Mouse (Mus musculus): ENCODE measurements at regions not wholly inside any gene's neighbourhood (a gene's known extent, or its start where the extent isn't known, plus 50 kb on each side); places are given as distances from the start of the nearest gene placed in this dataset.

DNA sequence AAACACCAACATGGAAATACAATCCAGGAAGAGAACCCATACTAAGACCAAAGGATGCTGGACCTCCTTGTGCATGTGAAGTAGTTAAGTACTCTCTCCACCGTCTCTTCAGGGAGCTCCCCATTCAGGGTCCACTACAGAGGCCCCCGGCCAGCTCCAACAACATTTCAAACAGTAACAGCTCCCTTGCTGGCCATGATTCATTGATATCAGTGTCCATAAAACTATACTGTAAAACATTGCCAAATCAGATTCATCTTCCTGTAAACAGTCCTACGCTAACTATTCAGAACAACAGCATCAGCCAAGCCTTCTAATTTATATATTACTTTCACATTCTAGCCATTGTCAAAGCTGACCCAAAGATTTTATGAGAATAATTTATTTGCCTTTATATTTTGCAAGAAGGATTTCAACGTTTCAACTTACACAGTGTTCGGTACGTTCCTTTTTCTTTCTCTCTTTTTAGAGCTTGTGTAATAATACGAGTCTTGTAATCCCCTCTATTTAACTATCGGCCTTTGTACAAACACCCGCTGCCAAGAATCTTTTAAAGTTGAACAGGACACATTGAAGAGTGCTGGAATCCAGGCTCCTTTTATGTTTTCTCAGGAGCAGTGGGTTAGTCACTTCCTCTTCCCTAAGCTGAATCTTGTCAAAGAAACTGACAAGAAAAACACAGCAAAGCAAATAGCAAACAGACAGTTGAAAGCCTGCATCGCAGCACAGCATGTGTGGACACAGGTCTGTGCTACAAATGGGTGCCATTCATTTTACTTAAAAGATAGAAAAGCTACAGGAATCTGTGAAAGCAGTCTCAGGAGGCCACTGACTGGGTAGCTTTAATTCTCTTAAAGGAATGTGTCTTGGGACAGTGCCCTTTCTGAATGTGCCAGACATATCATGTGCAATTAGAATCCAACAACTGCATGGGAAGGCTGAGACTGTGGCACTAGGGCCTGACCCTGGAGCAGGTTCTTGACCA is 531.4 kb upstream of the Adamts16 start:
- no peak for ATAC-seq (replicated peaks; ENCODE audit: poor library complexity, severe bottlenecking)

DNA sequence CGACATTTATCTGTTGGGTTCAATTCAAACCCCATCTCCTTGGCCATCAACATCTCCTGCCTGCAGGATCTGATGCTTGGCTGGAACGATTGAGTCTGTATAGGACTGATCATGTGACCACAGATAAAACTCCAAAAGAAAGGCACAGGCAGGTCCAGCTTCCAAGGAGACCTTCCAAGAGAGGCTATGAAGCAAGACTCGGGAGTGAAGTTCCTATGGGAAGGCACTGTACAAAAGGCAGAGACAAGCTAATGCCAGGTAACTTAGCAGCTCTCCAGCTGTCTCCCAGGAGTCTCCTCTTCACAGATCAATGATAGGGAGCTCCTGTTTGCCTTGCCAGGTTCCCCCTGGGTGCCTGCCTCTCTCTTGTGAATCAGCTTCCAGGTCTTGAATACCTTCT is 528.2 kb upstream of the Adamts16 start:
- no peak for ATAC-seq (replicated peaks; ENCODE audit: poor library complexity, severe bottlenecking)

DNA sequence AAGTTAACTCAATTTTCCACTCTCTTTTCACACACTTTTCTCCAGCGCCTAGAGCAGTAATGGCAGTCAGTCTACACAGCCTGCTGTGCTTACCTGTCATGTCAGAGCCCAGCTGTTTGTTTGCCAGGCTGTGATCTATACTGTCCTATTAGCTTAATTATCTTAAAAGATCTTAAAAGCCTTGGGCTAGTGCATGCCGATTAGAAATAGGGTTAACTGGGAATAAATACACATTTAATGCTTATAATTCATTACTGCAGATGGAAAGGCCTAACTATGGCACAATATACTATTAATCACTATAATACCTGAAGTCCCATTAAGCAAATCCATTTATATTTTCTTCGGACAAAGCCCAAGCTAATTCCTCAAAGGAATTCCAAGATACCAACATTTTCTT is 523.6 kb upstream of the Adamts16 start:
- ATAC-seq (replicated peaks; ENCODE audit: poor library complexity, severe bottlenecking): no peak

DNA sequence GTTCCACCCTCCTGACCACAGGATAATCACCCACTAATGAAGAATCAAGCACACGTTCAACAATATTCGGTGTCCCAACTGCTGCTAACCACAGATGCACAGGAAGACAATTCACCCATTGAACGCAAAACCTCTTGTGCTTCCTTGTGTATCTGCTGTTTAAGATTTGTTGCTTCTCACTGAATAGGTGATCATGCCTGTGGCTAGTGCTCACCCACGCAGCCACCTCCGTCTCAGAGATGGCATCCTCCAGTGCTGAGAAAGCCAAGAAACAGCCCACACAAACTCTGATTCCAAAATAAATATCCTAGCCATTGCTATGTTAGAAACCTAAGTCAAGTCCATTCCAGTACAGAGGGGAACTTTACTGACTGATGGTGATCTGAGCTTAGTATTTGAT is 520.7 kb upstream of the Adamts16 start:
- no peak for ATAC-seq (replicated peaks; ENCODE audit: poor library complexity, severe bottlenecking)

DNA sequence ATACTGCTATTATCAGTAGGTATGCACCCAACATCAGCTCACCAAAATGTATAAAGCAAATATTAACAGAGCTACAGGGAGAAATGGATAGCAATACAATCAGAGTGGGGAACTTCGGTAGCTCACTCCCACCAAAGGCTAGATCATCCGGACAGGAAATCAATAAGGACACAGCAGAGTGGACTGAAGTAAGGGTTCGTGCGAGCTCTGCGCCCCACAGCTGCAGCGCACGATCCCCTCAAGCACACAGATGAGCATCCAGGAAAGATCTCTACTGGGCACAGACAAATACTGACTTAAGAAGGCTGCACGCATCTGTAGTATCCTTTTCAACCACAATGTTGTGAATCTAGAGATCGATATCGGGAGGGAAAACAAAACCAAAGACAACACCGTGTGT is 517.5 kb upstream of the Adamts16 start:
- no peak for ATAC-seq (replicated peaks; ENCODE audit: poor library complexity, severe bottlenecking)

DNA sequence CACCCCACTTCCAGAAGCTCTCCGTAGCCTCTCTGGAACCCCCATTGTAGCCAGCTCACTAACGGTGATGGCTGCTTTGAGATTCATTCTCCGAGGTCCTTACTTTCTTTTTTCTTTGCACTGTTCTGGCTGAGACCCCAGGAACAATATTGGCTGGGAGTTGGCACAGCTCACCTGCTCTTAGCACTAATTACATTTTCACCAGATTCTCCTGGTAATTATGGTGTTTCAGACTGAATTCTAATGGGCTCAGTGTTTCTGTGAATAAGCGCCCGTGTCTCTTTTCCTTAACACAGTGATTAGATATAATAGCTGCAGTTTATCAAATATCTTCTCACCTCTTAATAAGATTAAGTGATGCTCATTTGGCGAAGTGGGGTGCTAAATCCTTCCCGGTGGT is 509.2 kb upstream of the Adamts16 start:
- ATAC-seq (replicated peaks; ENCODE audit: poor library complexity, severe bottlenecking): no peak

DNA sequence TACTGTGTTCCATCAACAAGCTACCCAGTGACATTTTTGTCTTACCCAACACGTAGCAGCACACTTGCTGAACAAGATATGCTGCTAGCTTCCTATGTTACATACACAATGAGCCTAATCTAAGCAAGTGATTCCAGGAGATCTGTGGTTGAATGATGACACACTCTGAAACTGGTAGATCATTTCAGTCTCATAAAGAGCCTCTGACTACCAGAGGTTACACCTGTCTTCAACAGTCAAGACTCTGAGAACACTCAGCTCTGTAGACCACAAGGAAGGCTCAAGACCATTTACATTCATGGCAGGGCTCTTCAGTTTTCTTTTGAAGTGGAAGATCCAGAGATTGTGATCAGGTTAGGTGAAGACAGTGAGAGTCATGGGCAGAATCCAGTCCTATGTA is 501.3 kb upstream of the Adamts16 start:
- no peak for ATAC-seq (replicated peaks; ENCODE audit: poor library complexity, severe bottlenecking)

DNA sequence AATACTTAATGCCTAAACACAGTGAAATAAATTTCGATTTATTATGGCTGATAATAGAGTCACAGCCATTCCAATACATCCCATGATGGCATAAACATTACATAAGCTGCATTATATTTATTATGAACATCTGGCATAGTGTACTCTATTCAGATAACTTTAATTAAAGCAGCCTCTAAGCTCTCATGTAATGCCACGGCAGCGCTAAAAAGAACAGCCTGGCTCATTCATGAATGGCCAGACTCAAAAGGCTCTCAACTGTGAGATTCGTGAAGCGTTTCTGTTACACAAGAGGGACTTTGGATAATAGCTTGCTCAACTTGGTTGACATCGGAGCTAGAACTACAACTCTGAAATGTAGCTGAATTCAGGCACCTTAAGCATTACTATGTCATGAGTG is 497.1 kb upstream of the Adamts16 start:
- no peak for ATAC-seq (replicated peaks; ENCODE audit: poor library complexity, severe bottlenecking)

DNA sequence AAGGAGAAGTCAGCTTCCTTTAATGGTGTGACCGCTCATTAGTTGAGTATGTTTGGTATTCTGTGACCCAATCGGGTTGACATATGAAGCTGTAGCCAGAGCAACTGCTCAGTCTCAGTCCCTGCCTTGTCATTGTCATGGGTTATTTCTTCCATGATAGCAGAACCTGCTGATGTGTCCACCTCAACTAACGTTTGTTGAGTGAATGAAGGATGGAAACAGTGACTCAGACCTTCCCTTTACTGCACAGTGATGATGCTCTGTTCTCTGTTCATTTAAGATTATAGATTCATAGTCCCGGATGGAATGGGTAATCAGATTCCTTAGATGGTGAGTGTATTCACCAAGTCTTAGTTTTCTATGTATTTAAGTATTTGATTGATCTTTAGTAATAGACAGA is 493.3 kb upstream of the Adamts16 start:
- ATAC-seq (replicated peaks; ENCODE audit: poor library complexity, severe bottlenecking): no peak

DNA sequence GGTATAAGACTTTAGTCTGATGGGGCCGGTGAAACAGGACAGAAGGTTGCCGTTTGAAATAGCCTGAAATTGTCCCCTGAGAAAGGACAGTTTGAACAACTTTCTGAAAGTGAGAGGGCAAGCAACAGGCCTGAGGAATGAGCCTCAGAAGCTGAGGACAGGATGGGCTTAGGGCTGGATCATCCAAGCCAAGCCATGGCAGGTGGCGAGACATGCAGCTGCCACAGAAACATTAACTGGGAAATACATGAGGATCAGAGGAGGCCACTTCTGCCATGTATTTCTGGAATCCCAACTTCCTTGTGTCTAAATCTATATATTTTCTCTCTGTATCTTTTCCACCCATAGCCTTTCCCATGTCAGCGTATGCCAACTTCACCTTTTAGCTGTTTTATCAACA is 491.5 kb upstream of the Adamts16 start:
- ATAC-seq (replicated peaks; ENCODE audit: poor library complexity, severe bottlenecking): no peak

DNA sequence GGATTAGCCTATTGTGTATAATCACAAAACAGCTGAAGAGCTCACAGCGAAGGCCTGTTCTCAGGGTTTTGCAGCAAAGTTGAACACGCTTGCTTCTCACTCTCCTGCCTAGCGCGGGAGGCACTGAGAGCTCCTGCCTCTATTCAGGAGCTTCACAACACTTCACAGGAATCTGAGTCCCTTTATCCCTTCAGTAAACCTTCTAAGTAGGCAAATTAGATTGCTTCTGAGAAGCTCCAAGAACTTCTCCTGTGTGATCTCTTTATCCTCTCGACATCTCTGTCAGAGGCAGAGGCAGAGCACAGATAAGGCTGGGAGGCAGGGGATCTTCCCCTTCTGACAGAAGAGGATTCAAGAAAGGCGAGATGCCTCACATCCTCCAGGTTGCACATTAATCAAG is 488.7 kb upstream of the Adamts16 start:
- ATAC-seq (replicated peaks; ENCODE audit: poor library complexity, severe bottlenecking): no peak

DNA sequence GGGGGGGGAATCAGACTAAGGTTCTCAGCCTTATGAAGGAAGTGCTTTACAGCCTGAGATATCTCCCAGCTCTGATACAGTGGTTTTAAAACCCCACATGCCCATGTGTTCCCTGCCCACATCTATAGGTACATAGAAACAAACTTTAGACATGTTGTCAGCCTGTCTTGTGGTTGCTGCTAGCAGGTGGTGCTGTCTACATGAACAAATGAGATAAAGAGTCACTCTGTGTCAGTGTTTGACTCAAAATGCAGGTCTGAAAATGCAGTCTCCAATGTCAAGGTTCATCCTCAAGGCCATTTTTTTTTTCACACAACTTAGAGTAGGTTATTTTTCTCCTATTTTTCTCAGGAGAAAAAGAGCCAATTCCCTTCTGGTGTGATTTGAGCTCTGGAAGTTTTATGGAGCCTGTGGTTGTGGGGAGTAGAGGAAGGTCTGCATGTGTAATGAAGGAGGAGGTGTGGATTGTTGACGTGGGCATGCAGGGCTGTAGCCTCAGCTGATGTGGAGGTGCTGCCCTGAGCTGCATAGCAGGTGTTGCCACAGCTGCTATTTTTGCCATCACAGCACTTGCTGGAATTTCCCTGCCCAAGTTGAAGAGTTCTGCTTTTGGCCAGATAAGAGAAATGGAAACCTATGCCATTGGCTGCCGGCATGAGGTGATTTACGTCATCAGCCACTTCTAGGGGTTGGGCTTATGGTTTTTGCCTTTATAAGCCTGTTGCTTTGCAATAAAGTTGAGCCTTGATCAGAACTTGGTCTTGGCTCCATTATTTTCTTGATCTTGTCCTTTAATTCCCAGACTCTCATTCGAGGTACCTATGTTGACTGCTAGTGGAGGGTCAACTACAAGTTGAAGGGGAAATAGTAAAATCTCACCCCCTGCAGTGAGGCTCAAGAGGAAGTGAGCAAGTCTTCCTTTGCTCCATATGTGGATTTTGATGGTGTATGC is 486.5 kb upstream of the Adamts16 start:
- ATAC-seq (replicated peaks; ENCODE audit: poor library complexity, severe bottlenecking): no peak

DNA sequence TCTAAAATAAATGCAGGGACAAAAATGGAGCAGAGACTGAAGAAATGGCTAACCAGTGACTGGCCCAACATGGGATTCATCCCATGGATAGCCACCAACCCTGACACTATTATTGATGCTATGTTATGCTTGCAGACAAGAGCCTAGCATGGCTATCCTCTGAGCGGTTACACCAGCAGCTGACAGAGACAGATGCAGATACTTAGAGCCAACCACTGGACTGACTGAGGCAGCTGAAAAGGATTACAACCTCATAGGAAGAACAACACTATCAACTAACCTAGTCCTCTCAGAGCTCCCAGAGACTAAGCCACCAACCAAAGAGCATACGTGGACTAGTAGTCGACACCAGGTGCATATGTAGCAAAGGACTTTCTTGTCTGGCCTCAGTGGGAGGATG is 478.9 kb upstream of the Adamts16 start:
- ATAC-seq (replicated peaks; ENCODE audit: poor library complexity, severe bottlenecking): no peak

DNA sequence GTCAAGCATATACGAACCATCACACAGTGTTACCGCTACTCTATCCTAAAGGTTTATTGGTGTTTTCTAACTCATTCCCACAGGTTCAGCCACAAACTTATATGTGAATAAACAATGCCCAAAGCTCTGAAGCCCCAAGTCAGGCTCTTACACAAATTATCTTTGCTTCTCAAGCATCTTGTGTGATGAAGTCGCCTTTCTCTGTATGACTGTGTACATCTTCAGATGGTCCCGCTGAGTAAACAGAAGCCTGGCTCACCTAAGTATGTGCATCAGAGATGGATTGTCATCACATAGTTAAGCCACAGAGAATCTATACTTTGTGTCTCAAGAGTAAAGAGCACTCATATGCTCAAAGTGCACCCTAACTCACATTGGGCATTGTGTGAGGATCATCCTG is 462.3 kb upstream of the Adamts16 start:
- no peak for ATAC-seq (replicated peaks; ENCODE audit: poor library complexity, severe bottlenecking)

DNA sequence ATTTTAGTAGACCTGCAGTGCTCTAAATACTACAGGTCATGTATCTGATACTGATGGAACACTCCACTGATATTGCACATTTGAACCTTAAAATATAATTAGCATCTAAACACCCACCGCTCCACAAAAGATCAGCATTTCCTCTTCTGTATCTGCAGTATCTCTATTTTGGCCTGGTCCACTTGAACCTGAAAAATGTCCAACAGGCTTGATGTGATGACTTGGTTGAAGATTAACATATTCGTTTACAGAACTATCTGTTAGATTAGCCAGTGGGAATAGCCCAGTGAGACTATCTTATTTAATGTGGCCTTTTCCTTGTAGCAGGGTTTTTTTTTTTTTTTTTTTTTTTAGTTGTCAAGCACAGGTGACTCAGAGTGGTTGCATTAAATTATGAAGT is 434.4 kb upstream of the Adamts16 start:
- ATAC-seq (replicated peaks; ENCODE audit: poor library complexity, severe bottlenecking): no peak

DNA sequence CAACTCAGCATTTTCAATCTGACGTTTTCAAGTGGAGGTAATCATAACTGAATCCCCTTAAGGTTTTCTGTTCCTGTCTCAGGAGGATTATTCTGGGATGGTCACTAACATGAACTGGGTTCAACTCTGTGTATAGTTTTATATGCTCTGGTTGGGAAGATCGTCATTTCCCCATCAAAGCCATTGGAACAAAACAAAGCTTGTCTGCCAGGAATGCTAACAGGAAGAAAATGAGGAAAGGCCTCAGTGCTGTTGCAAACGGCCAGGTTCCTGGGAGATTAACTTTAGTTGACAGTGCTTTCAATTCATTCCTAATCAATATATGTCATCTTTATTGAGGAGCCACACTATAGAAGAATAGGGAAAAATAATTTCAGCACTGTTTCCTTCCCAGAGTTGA is 432.5 kb upstream of the Adamts16 start:
- no peak for ATAC-seq (replicated peaks; ENCODE audit: poor library complexity, severe bottlenecking)

DNA sequence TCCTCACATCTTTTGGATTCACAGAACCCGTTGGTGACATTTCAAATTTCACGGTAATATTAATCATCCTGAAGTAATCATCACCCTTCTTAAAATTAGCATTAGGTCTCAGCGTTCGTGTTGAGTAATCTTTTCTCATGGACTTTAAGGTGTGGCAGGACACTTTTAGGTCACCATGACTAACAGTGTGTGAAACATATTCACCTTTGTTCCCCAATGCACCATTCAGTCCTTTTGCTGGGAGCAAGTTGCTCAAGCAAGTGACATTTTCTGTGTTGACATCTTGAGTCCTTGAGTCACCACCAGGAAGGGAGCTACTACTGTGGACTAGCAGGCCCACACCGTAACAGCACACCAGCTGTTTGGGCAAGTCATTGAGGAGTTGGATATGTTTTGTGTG is 431.9 kb upstream of the Adamts16 start:
- ATAC-seq (replicated peaks; ENCODE audit: poor library complexity, severe bottlenecking): no peak

DNA sequence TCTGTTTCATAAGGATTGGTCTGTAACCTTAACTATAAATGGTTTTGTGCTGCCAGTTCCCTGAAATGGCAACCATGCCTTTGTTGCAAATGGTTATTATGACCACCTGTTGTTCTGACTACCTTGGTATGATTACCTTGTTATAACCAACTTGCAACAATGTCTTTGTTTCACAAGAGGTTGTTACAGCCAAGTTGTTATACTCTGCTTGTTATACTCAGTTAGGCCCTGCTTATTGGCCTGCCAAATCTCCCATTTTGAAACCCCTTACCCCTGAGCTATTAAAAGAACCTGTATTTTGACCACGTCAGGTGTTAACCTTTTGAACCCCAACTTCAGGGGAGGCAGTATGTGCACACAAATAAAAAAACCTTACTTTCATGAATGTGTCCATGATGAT is 431.5 kb upstream of the Adamts16 start:
- ATAC-seq (replicated peaks; ENCODE audit: poor library complexity, severe bottlenecking): no peak

DNA sequence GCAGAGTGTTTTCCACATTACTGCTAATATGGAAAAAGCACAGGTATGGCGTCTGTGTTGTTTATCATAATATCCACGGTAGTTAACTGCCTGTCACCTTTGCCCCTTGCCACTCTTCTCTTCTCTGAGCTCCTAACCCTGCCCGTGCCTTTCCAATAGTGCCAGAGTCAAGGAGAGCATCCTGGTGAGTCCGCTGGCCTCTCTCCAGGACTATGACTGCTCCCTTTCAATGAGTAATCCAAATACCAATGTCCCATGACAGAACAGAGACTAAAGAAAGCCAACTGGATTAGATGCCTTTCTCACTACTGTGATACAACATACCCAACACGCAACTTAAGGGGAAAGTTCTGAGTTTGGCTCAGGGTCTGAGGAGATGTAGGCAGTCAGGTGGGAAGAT is 430.8 kb upstream of the Adamts16 start:
- ATAC-seq (replicated peaks; ENCODE audit: poor library complexity, severe bottlenecking): no peak

DNA sequence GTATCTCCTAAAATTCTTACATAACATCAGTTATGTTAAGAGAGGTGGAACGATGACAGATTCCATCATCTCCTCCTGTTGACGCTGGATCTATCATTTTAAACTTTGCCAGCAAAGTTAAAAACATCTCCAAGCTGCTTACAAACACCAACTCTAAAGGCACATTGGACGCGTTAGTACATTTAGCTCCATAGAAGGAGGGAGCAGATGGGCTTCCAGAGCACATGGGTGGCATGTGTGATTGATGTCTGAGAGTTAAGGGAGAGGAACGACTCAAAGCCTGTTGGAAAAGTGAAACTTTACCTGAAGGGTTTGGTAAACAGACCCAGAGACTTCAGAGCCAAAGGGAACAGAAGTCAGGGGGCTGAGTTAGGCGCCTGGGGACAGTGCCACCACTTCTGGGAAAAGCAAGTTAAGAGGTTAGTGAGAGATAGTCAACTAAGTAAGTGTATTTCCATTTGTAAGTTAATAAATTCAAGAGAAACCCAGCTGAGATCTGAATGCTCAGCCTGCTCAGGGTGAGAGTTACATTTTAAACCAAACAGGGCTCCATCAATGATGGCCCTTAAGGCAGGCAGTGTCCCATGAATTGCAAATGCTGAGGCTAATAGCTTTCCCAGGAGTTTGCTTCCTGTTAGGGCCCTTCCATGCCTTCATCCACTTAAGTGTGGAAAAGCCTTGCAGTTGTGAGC is 430.3 kb upstream of the Adamts16 start:
- no peak for ATAC-seq (replicated peaks; ENCODE audit: poor library complexity, severe bottlenecking)

DNA sequence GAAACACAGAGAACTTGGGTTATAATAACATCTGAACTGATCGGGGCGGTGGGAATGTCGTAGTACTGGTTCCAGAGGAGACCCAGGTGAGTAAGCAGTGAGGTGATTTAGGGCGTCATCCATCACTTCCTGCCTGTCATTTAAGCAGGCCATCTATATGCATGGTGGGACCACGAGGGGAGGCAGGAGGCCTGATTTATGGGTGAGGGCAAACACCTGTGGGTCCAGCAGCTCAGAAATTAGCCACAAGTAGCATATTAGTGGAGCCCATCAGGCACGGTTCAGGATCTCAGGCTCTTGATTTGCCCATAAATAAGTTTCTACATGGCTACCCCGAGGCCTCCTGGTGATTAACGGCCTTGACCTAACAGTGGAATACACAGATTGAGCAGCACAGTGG is 428.8 kb upstream of the Adamts16 start:
- no peak for ATAC-seq (replicated peaks; ENCODE audit: poor library complexity, severe bottlenecking)
